Mouse (Mus musculus) bone marrow macrophage, adult 2 months (primary cell): ENCODE data around the gene Rbm24.

Source experiments
- CTCF ChIP-seq: IDR thresholded peaks from 2 replicates; pipeline ENCODE4 v1.5.1; 2012; ENCODE audit warnings: low read depth, mild to moderate bottlenecking, low read length, moderate library complexity
- POLR2A ChIP-seq: IDR thresholded peaks from 2 replicates; pipeline ENCODE4 v1.6.1; 2012; ENCODE audit warnings: mild to moderate bottlenecking, low read depth, low read length, borderline replicate concordance

DNA sequence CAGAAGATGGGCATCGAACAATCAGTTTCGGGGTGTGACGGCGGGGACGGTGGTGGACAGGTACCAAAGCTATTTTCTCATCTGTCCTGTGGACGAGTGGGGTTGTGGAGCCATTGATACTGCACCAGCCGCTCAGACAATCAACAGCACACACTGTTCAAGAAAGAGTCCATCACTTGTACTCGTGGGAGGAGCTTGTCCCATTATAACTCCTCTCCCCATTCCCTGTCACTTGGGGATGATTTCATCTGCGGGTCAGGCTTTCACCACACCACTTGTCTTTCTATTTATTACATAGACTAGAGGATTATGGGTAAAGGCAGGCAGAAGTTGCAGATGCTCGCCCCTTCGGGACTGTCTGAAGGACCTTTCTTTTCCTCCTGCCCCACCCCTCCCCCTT, 11.6 kb downstream of the Rbm24 start:
- TF ChIP-seq POLR2A (no peak), CTCF (no peak)
